Mouse (Mus musculus): ENCODE data around the gene Ppp1r10. TPM values are rescaled to one million over a fixed set of nuclear protein-coding genes. Genes with fewer than 3 reads are reported as not detected.
A peak's percentile ranks its signal among the peaks of the same experiment; 100 is the strongest.
"Not testable (repeated sequence)": the region's sequence is repeated elsewhere in the genome, so short reads cannot be mapped to it uniquely, and the experiment has no call there.

The Ppp1r10 gene
- polyA plus RNA-seq, 1 experiment from 2014 or later = 35.6 TPM

DNA sequence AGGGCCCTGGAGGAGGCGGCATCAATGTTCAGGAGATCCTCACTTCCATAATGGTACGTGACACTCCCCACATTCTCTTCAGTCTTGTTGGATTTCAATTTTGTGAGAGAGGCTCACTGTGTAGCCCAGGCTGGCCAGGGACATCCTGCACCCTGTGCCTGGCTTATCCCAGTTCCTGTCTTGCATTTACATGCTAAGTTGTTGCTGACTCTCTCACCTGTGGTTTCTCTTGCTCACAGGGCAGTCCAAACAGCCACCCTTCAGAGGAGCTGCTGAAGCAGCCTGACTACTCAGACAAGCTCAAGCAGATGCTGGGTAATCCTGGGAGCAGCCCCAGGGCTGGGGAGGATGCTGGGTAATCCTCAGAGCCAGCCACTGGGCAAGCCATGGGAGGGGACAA lies 13.3 kb downstream of the Ppp1r10 start:
- DNase-seq (ENCODE audit: low spot score) = no peak

DNA sequence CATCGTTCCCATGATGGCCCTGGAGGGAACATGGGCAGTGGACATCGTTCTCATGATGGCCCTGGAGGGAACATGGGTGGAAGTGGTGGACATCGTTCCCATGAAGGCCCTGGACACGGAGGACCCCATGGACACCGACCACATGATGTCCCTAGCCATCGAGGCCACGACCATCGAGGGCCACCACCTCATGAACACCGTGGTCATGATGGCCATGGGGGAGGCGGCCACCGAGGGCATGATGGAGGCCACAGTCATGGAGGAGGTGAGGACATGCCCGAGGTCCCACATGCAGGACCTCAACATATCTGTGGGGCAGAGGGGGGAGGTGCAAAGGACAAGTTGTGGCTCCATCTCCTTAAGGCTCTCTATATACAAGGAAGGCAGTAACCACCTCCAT lies 14.4 kb downstream of the Ppp1r10 start:
- no peak for DNase-seq (ENCODE audit: low spot score)

DNA sequence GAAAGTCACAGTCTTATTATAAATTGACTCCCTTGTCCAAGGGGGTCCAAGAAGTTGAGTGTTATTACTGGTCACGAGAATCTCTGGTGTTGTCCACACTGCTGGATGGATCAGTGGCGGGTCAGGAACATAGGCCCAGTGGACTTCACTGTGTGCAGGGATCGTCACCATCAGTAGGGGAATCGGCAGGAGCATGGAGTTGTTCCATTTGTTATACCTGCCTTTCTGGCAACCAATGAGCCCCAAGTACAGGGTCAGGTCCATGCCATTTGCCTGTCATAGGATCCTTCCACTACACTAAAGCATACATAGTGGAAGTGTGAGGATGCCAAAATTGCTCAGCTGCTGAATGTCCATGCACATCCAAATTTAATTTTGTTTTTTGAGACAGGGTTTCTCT lies 16.4 kb downstream of the Ppp1r10 start:
- DNase-seq (ENCODE audit: low spot score) = no peak

DNA sequence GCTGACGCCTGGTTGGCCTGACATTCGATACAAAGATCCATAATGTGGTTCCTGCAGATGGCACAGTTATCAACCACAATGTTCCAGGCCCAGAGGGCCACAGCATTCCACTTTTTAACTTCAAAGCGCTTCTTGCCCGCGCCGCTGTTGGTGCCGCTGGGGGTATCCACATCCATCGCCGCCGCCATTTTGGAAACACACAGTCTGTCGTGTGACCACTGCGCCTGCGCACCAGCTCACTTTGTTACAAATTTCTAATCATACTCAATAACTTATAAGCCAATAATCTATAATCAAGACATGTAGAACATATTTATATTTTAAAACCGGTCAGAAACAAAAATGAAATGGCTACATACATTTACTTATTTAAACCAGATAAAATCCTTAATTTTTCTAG lies 19.5 kb downstream of the Ppp1r10 start:
- not testable (repeated sequence) for DNase-seq (ENCODE audit: low spot score)

DNA sequence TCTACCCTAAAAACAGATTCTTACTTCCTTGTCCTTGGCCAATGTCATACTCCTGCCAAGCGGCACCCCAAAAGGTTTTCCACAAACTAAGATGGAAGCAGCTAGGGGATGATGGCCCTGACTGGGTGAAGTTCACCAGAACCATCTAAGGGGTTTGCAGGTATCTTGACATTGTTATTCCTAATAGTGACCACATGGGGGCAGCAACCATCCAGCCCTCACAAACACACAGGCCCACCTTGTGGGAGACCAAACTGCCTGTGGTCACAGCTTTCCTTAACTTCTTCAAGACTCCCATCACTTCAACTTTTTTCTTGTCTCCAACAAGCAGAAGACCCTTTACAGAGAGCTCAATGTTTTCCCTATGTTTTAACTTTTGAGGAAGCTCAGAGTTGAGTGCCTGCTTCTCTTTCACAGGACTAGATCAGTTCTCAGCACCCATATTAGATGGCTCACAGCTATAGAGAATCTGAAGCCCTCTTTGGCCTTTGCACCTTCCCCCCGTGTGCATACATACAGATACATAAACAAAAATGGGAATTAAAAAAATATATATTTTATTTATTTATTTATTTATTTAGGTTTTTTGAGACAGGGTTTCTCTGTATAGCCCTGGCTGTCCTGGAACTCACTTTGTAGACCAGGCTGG lies 21.6 kb downstream of the Ppp1r10 start:
- DNase-seq (ENCODE audit: low spot score) = peak; percentile 75

DNA sequence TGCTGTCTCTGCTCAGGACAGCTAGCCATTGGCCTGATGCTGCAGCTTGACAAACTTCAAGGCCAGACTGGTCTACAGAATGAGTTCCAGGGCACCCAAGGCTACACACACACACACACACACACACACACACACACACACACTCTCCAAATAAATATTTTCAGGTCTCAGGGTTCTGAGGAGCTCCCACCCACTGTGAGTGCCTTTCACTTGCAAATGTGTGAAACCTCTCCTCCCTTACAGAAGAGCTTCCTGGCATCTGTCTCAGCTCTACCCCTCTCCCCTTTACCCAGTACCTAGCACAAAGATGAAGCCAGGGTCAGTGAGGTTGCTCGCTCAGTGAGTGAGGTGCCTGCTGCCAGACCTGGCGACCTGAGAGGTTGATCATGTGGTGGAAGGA lies 22.9 kb downstream of the Ppp1r10 start:
- DNase-seq (ENCODE audit: low spot score) = no peak

DNA sequence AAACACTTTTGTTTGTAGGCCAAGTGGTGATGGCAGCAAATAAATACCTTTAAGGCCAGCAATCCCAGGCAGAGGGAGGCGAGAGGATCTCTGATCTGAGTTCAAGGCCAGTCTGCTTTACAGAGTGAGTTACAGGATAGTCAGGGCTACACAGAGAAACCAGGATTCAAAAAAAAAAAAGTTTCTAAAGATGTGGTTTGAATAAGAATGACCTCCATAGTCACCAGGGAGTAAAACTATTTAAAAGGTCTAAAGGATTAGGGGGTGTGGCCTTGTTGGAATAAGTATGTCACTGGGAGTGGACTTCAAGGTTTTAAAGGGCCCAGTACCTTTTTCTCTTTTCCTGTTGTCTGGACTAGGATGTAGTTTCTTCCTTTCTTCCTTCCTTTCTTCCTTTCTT lies 23.7 kb downstream of the Ppp1r10 start:
- DNase-seq (ENCODE audit: low spot score) = no peak

DNA sequence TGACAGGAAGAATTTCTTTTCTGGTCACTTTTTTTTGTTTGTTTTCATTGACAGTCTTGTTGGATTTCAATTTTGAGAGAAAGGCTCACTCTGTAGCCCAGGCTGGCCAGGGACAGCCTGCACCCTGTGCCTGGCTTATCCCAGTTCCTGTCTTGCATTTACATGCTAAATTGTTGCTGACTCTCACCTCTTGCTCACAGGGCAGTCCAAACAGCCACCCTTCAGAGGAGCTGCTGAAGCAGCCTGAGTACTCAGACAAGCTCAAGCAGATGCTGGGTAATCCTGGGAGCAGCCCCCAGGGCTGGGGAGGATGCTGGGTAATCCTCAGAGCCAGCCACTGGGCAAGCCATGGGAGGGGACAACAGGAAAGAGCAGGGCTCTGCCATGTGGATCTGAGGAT lies 34.7 kb downstream of the Ppp1r10 start:
- not testable (repeated sequence) for DNase-seq (ENCODE audit: low spot score)

DNA sequence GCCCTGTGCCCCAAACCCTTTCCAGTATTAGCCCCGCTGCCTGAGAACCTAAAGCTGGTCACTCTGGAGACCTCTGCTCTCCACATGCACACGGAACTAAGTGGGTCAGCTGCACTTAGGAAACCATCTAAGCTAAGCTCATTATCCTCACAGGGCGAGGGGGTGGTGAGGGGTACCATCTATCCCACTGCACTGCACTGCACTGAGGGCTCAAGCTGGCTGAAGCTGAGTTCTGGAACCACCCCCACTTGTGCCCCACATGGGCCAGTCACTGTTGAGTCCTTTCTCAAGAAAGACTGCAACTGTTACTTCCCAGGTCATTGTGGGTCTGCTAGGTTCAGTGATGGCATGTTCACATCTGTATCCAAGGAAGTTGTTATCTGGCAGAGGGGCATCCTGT lies 36.3 kb downstream of the Ppp1r10 start:
- not testable (repeated sequence) for DNase-seq (ENCODE audit: low spot score)

DNA sequence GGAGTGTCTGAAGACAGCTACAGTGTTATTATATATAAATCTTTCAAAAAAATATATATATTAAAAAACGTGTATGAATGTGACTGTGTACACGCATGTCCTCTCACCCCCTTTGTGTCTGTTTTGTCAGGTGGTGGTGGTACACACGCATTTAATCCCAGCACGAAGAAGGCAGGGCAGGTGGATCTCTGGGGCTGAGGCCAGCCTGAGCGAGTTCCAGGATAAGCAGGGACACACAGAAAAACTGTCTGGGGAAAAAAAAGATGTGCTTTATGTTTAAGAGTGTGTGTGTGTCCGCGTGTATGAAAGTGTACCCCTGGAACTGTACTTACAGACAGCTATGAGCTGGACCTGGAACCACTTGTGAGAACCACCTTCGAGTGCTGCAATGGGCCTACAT lies 38.4 kb downstream of the Ppp1r10 start:
- no peak for DNase-seq (ENCODE audit: low spot score)

DNA sequence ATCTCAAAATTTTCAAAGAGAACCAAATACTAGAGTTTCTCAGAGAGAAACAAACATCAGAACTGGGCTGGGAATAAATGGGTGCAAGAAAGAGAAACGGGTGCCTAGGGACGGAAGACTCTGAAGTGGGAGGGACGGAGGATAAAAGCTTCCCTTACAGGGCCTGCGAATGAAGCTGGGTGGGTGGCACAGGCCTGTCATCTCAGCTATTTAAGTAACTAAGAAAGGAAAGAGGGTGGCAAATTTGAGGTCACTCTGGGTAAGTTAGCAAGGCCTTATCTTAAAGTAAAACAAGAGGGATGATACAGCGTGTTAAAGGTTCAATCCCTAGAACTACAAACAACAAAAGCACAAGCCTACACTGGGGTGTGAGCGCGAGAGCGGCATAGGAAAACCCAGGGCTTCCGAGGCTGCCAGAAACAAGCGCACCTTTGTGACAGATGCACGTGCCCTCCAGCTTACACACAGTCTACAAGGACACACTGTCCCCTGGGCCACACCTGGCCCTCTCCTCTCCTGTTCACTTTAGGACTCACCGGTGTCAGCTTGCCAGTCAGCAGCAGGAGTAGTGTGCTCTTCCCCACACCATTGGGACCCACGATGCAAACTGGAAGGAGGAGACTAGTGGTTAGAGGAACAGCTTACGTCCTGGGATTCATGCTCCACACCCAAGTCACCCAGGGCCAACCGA lies 42.4 kb downstream of the Ppp1r10 start:
- DNase-seq (ENCODE audit: low spot score) = no peak

DNA sequence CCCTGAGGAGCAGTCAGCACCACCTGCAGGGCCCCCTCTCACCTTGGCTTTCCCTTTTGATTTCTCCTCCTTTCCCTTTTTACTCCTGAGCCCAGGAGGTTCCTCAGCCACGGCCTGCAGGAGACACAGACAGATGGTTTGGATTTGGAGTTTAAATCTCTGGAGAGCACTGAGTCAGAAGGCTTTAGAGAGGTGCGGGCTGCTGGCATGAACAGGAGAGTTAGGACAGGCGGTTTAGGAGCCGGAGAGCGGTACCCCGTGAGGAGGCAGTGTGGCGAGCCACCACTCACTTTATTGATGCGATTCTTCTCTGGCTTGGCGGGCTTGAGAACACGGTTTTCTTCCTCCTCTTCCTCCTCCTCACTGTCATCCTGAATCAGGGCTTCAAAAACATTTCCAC lies 47.0 kb downstream of the Ppp1r10 start:
- DNase-seq (ENCODE audit: low spot score) = no peak

DNA sequence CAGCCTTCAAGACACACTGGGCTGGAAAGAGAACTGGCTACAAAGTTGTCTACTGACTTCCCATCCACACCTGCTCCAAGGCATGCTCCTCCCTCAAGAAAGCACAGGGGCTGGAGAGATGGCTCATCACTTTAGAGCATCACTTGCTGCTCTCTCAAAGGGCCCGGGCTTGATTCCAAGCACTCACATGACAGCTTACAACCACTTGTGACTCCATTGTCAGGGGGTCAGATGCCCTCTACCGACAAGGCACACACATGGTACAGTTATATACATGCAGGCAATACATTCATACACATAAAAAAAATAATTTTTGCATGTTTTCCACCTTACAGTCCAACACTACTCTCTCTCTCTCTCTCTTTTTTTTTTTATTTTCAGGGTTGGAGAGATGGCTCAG lies 51.4 kb downstream of the Ppp1r10 start:
- no peak for DNase-seq (ENCODE audit: low spot score)

DNA sequence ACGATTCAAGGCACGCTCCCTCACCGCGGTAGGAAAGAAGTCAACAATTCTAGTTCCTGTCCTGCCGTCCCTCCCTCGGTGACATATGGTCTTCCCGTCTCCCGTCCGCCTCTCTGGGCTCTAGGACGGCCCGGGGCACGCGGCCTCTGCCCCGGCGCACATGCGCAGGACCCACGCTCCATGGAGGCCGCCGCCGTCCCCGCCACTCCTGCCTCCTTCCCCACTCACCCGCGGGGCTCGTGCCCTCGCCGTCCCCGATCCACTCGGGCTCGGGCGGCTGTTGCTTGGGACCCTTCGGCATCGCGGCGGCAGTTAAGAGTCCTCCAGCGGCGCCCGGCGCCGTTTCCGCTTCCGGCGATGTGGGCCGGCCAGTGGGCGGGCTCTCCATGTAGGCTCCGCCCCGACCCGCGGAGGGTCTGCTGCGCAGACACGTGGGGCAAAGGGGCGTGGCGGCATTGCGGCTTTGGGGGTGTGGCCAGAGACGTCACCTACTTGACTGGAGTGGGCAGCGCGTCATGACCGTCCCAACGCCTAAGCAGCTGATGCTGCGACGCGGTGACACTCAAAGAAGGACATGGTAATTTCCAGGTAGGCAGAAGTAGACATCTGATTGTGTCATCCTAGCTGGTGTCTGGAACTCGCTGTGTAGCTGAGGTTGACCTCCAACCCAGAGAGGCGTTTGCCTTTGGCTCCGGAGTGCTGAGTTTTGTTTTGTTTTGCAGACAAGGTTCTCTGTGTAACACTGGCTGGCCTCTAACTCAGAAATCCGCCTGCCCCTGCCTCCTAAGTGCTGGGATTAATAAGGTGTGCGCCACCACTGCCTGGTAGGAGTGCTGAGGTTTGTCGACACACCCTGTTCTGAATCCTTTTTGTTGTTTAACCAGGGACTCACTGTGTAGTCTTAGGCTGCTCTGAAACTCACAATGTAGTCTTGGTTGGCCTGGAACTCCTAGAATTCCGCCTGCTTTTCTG lies 53.5 kb downstream of the Ppp1r10 start, which contains the start of gene Abcf1:
Abcf1 (minus strand) TSS at position 344 of the 972 bp plus-strand sequence.
- peak; percentile 98 for DNase-seq (ENCODE audit: low spot score)

DNA sequence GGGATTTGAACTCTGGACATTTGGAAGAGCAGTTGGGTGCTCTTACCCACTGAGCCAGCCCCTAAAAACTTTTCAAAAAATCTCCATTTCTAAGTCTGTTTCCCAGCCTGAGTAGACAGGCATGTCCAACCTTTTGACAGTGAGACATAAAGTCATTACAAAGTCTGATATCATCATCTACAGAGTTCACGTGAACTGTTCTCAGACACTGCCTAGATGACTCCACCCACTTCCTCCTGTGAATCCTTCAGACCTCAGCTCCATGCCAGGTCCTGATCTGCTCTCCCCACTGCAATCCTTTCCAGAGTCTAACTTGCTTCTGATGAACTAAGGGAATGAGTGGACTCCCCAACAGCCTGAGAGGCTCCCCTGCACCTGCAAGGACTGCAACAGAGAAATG lies 55.9 kb downstream of the Ppp1r10 start:
- DNase-seq (ENCODE audit: low spot score) = no peak

DNA sequence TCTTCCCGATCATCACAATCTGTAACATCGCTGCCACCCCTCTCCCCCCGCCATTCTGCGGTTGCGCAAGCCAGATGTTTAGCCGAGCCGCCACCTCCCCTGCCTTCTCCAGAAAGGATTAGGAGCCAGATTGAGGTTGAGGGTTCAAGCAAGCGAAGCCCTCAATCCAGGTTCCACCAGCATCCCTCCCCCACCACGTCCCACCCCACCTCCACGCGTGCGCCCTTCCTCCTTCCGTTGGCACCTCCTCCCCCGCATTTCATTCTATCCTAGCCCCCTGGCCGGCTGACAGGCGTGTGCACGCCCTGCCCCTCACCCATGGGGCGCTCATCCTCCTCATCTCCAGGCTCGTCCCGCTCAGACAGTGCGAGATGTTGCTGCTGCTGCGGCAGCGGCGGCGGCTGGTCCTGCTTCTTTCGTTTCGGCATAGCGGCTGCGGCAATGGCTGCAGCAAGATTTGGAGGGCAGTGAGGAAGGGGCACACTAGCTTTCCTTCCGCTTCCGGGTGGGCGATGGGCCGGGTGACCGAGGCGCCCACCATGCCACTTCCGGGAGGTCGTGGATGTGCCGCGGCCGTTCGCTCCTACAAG lies 62.7 kb downstream of the Ppp1r10 start:
- peak; percentile 69 for DNase-seq (ENCODE audit: low spot score)

DNA sequence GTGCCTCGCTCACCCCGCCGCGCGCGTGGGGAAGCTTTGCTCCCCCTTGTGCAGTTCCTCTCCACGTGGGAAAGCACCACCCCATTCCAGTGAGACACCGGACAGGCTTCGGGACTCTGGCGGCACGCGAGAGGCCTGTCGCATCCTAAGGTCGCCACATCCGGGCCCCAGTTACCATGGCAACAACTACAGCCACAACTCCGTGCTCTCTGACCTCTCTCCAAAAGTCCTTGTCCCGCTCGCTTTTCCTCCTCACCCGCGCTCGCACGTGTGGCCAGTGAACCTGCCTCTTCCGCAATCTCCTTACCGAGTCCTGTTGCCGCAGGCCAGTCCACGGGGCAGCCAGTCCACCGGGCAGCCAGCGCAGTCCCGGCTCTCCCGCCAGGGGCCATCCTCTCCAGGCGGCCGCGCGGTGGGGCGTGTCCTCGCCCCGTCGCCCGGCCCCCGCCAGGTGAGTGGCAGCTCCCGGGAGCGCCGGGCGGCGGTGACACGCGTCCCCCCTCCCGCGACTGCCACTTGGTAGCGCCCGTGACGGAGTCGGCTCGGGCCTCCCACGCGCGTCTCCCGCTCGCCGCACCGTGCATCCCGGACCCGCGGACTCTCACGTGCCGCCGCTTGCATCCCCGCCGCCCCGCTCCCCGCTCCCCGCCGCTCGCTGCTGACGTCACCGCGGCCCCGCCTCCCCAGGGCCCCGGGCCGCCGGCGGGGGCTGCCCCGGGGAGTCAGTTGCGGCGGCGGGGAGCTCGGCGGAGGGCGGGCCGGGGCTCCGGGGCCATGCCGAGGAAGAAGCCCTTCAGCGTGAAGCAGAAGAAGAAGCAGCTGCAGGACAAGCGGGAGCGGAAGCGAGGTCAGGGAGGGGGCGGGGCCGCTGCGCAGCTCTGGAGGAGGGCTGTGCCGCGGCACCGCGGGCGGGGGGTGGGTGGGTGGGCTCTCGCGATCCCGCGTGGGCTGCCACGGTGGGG lies 63.4 kb downstream of the Ppp1r10 start, which contains the start of the genes Gnl1 and Prr3:
Gnl1 (plus strand) TSS at position 451 of the 962 bp plus-strand sequence.
Prr3 (minus strand) TSS at position 836 of the 962 bp plus-strand sequence.
- DNase-seq (ENCODE audit: low spot score) = peak; percentile 87

DNA sequence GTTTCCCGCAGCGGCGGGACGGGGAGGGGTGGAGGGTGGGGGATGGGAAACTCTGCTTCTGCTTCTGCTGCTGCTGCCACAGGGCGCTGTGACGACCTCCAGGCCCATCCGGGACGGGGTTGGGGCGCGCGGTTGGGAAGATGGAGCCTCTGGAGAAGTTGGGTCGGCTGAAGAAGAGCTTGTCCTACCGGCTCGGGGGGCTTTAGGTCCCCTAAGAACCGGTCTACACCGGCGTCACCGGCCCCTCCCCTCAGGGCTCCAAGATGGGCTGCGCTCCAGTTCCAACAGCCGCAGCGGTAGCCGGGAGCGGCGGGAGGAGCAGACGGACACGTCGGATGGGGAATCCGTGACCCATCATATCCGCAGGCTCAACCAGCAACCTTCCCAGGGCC lies 64.1 kb downstream of the Ppp1r10 start:
- DNase-seq (ENCODE audit: low spot score) = no peak

DNA sequence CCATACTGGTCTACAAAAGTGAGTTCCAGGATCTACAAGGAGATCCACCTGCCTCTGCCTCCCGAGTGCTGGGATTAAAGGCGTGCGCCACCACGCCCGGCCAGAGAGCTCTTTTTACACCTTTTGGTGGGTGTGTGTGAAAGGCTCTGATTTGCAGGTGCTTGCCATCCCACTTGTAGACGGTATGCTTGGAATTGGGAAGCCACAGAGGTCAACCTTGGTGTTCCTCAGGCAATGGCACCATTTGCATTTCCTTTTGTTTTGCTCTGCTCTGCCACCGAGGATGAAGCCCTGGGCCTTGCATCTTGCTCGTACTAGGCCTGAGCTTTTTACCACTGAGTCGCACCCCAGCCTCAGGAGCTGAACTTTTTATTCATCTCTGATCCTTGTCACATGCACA lies 65.5 kb downstream of the Ppp1r10 start:
- no peak for DNase-seq (ENCODE audit: low spot score)
